Mouse (Mus musculus): ENCODE results near the gene Tfeb. TPM values are rescaled to one million over a fixed set of nuclear protein-coding genes. Genes with fewer than 3 reads are reported as not detected.

Gene Tfeb
- polyA plus RNA-seq (2017; shearing (Covaris generic)), result 23.7 TPM

DNA sequence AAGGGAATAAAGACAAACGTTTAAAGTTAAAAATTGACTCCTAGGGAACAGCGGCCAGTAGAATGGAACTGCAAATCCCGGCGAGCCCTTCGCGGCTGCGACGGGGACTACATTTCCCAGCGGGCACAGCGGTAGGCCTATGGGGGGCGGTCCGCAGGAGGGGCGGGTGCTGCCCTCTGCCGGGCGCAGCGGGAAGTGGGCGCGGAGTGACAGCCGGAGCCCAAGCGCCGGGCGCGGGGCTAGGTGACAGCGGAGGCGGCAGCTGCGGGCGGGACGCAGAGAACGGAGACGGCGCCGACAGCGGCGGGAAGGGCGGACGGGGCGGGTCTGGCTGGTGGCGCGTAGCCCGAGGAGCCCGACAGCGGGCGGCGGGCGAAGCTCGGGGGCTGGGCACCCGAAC lies at the start of gene Tfeb:
Gene Tfeb (plus strand): TSS at position 175 of the 400 bp plus-strand sequence.

GRCm38 (mm10) chr17:47688344-47688607 lies 48.6 kb upstream of the Tfeb start, which contains the start of gene Tomm6:
TSS of gene Tomm6 (minus strand) at chr17:47688386.

DNA sequence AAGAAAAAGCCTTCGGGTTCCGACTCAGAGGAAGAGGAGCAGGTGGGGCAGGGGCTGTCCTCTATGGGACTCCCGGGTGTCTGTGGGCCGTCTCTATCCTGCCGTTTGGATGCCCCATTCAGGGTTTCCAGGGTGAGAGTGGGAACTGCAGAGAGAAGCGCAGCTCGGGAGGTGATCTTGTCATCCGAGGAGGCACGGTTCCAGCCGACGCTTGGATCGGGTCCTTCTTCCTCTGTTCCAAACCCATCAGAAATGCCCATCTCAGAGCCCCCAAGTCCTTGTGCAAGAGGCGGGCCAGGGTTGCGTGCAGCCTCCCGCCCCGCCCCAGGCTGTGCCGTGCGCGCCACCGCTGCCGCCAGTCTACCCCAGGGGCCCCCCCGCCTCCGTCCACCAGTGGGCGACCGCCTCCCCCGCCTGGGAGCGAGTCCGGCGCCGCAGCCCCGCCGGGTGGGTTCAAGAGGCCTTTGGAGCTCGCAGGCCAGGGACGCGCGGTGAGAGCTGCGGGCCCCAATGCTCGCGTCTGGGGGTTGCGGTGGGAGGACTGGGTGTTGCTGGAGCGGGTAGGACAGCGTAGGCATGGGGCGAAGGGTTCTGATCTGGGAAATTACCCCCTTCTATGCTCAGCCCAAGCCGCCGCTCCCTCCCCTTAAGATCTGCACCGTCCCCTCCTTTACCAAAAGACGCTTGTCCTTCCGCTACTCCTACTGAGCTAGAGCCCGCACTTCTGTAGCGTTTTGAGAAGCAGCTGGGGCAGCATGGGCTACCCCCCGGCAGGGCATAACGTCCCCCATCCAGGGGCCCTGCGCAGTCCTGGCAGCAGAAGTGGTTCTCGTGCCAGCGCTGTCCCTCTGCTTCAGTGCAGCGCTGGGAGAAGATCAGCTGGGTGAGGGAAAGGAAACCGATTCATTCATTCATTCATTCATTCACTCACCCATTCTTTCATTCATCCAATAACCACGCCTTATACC lies 47.9 kb upstream of the Tfeb start, which contains the start of gene Frs3:
Gene Frs3 (plus strand): TSS at position 423 of the 968 bp plus-strand sequence.

DNA sequence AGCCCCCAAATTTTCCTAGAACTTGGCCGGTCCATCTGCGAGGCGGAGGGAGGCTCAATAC lies 42.6 kb upstream of the Tfeb start, which contains the start of gene Gm21981:
Gene Gm21981 (minus strand): TSS at position 14 of the 61 bp plus-strand sequence.

GRCm38 (mm10) chr17:47694503-47695336 lies 42.1 kb upstream of the Tfeb start, which contains the start of gene Prickle4:
TSS of gene Prickle4 (minus strand) at chr17:47694736.

DNA sequence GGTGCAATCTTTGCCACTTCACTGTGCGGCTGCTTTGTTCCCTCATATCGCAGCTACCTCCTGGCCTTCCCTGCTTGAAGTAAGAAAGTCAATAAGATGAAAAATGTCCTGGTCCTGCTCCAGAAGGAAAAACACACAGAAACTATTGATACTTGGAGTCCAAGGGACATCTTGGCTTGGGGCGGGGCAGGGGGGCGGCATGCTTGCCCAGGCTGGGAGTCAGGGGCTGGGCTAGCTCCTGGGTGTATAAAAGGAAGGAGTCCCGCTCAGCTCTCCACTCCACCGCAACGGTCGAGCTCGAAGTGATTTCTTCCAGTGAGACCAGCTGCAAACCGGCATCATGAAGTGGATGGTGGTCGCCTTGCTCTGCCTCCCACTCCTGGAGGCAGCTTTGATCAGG lies 10.3 kb upstream of the Tfeb start, which contains the start of gene Pgc:
Gene Pgc (plus strand): TSS at position 277 of the 400 bp plus-strand sequence.

GRCm38 (mm10) chr17:47834482-47834767 lies 97.6 kb downstream of the Tfeb start, which contains the start of gene Mdfi:
TSS of gene Mdfi (minus strand) at chr17:47834691.

Other genes starting within 250 kb of the Tfeb start
- 47.6 TPM for gene Taf8, start 234.7 kb upstream of the Tfeb start, polyA plus RNA-seq (2017; shearing (Covaris generic))
- gene Ccnd3, start 232.0 kb upstream of the Tfeb start, polyA plus RNA-seq (2017; shearing (Covaris generic)), result 327 TPM
- 20.1 TPM for gene Bysl, start 125.5 kb upstream of the Tfeb start, polyA plus RNA-seq (2017; shearing (Covaris generic))
- gene Med20, start 125.4 kb upstream of the Tfeb start, polyA plus RNA-seq (2017; shearing (Covaris generic)), result 33.6 TPM
- 3.0 TPM for gene Gm20517, start 125.4 kb upstream of the Tfeb start, polyA plus RNA-seq (2017; shearing (Covaris generic))
- gene Usp49, start 106.3 kb upstream of the Tfeb start, polyA plus RNA-seq (2017; shearing (Covaris generic)), result 5.1 TPM
- 202 TPM for gene Tomm6, start 48.6 kb upstream of the Tfeb start, polyA plus RNA-seq (2017; shearing (Covaris generic))
- 0.46 TPM for gene Frs3, start 48.0 kb upstream of the Tfeb start, polyA plus RNA-seq (2017; shearing (Covaris generic))
- not detected for gene Gm21981, start 42.6 kb upstream of the Tfeb start, polyA plus RNA-seq (2017; shearing (Covaris generic))
- not detected for gene Prickle4, start 42.3 kb upstream of the Tfeb start, polyA plus RNA-seq (2017; shearing (Covaris generic))
- not detected for gene Pgc, start 10.2 kb upstream of the Tfeb start, polyA plus RNA-seq (2017; shearing (Covaris generic))
- gene Mdfi, start 97.7 kb downstream of the Tfeb start, polyA plus RNA-seq (2017; shearing (Covaris generic)), result not detected
- gene Foxp4, start 187.6 kb downstream of the Tfeb start, polyA plus RNA-seq (2017; shearing (Covaris generic)), result 10.6 TPM

Data from effector memory CD4-positive, alpha-beta T cell, adult 7 months (primary cell).